Mouse (Mus musculus): ENCODE measurements at regions not wholly inside any gene's neighbourhood (a gene's known extent, or its start where the extent isn't known, plus 50 kb on each side); places are given as distances from the start of the nearest gene placed in this dataset.
"Not testable (repeated sequence)": the region's sequence is repeated elsewhere in the genome, so short reads cannot be mapped to it uniquely, and the experiment has no call there.

DNA sequence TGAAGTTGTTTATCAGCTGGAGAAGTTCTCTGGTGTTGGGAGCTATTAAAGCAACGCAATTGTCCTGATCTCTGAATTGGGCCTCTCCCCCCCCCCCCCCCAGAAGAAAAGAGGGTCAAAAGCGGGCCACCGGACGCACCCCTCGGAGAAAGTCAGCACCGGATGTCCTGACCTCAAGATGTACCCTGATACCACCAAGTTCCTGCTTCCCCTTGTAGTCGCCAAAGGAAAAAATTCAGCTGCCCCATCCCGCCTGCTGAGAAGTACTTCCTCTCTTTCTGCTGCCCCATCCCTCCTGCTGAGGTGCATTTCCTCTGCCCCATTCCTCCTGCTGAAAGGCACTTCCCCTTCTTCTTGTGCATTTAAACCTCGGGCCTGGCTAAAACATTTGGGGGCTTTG is 1191.1 kb upstream of the 1700008P02Rik start:
- H3K4me3 ChIP-seq; intact Hi-C loops (cut with DNase I); H3K27ac ChIP-seq; DNase-seq: not testable (repeated sequence)

DNA sequence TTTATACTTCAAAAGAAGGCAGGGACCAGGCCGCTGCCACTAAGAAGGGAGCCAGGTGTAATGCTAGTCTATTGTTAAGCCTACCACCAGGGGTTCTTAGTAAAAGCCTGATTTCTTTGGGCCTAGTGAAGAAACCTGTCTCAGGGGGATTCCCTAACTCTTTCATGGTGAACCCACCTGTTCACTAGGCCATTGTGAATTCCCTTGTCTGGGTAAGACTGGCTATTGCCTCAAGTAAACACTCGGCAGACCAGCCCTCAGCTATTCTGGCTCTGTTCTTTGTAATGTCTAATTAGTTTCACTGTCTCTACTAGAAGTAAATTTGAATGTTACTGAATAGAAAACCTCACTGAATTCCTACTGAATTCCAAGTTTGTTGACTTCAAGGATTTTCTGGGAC is 1184.9 kb upstream of the 1700008P02Rik start:
- H3K27ac ChIP-seq, DNase-seq, H3K4me3 ChIP-seq: not testable (repeated sequence)
- intact Hi-C loops (cut with DNase I) = loop anchor here (2.0 kb wide), 1 partner anchor 18 kb away; no protein-coding TSS in a partner anchor

DNA sequence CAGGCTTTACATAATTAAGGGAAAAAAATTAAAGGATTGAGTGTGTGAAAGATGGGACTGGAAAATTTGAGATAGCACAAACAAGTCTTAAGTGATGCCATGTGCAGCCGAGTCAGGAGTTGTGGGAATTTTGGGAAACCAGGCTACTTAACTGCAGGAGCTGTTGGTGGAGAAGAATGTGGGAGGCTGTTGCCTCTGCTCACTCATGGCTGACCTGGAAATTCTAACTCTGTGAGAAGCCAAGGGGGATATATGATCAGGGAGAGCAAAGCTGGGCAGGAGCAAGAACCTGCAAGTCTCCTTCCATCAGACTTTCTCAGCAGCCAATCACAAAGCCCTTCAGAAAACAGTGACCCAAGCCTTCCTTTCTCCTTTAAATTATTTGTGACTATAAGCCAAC is 1184.0 kb upstream of the 1700008P02Rik start:
- H3K4me3 ChIP-seq = no peak overlapping the region
- intact Hi-C loops (cut with DNase I) = loop anchor here (2.0 kb wide), 1 partner anchor 17 kb away; no protein-coding TSS in a partner anchor
- no peak overlapping the region for H3K27ac ChIP-seq
- TF ChIP-seq CTCF (IDR thresholded peaks at IDR 0.05) = no peak
- no peak for DNase-seq

DNA sequence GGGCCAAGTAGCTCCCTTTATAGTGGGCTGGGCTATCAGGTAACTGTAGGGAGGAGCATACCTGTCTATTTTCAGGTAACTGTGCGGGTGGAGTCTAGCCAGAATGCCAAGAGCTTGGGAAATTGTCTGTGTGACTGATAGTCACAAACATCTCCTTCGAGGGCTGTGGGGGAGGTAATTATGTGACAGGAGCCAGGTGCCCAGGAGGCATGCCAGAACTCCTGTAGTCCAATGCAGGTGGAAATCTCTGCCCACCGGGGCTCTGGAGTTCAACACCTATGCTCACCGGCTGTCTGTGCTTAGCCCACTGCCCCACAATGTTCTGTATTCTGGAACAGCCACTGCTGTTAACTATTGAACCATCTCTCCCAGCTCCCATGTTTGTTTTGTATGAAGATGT is 1179.2 kb upstream of the 1700008P02Rik start:
- intact Hi-C loops (cut with DNase I) = no loop called here
- Histone ChIP-seq H3K4me3 (no peak overlapping the region), H3K27ac (no peak overlapping the region)
- DNase-seq = no peak
- TF ChIP-seq CTCF (IDR thresholded peaks at IDR 0.05) = no peak

DNA sequence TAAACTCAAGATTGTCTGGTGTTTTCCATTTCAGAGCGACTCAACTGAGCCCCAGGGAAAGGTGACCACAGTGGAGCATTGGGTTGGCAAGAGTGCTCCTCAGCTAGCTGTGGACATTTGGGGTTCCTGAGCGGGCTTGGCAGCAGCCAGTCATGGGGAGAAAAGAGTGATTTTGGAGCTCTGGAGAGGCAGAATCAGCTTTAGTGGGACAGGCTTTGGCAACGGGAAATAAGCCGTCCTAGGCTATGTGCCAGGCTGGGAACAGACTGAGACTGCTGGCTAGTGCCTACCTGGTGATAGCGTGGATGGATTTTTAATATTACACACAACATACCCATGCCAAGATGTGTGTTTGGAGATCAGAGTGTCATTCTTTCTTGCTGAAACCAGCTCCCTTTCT is 1167.4 kb upstream of the 1700008P02Rik start:
- intact Hi-C loops (cut with DNase I) = loop anchor here (2.0 kb wide), 1 partner anchor 17 kb away; no protein-coding TSS in a partner anchor
- H3K27ac ChIP-seq = no peak overlapping the region
- DNase-seq = no peak
- no peak for TF ChIP-seq CTCF (IDR thresholded peaks at IDR 0.05)
- H3K4me3 ChIP-seq = no peak overlapping the region

DNA sequence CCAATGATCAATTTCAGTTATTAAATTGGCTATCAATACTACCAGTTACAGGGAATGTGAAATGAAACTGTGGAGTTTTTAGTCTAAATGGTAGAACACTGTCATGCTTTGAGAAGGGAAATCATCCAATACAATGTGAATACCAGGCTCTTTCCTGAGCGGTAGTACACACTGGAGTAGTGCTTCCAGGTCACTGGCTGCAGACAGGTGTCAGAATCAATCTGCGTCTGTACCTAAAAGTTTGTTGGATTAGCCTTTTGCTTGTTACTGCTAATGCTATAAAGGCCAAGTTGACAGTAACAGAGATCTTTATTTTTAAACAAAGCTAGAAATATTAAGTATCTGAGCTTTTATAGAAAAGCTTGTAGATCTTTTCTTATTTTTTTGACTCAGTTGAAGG is 1164.9 kb upstream of the 1700008P02Rik start:
- TF ChIP-seq CTCF (IDR thresholded peaks at IDR 0.05) = no peak
- Histone ChIP-seq H3K4me3 (no peak overlapping the region), H3K27ac (no peak overlapping the region)
- DNase-seq = no peak
- intact Hi-C loops (cut with DNase I) = no loop called here

DNA sequence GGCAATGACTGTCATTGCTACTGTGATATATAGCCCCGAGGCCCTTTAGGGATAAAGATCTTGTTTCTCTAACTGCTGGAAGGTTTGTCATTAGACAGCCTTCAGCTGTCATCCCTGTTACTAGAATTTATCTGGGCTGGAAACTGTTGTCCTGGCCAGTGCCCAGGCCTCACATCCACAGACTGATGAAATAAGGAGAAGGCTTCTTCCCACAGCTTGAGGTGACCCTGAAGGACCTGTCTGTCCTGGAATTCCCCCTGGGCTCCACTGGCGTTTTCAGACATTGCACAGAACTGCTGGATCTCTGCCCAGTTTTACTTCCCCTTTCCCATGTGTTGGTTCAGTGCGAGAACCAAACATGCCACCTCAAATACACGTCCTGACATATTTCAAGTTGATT is 1135.2 kb upstream of the 1700008P02Rik start:
- DNase-seq = no peak
- no peak overlapping the region for H3K27ac ChIP-seq
- intact Hi-C loops (cut with DNase I) = no loop called here
- H3K4me3 ChIP-seq = no peak overlapping the region
- TF ChIP-seq CTCF (IDR thresholded peaks at IDR 0.05) = no peak

DNA sequence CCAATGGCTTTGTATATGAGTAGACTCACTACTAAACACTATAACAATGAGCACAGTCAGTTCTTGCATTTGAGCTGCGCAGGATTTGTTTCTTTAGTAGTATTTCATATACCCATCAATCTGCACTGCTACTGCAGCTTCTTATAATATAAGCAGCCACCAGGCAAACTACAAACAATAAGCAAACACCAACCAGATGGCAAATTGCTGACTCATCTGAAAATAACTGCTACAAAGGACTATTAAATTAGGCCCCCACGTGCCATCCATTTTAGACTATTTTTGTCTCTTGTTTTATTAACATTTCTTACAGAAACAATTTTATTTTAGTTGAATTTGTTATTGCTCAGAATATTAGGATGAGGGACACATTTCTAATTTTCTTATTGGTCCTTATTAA is 1093.5 kb upstream of the 1700008P02Rik start:
- TF ChIP-seq CTCF (IDR thresholded peaks at IDR 0.05) = no peak
- intact Hi-C loops (cut with DNase I) = no loop called here
- no peak overlapping the region for H3K27ac ChIP-seq
- no peak overlapping the region for H3K4me3 ChIP-seq
- no peak for DNase-seq

DNA sequence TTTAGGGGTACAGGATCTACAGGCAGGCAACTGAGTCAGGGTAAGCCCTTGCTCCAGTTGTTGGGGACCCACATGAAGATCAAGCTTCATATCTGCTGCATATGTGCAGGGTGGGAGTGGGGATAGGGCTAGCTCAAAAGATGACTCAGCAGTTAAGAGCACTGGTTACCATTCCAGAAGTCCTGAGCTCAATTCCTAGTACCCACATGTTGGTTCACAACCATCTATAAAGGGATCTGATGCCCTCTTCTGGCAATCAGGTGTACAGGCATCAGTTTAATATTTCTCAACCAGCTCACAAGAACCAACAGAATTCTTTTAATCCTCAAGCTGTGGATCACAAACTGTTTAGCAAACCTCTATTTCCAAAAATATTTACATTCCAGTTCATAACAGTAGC is 1092.9 kb upstream of the 1700008P02Rik start:
- DNase-seq = no peak
- Histone ChIP-seq H3K4me3 (no peak overlapping the region), H3K27ac (no peak overlapping the region)
- intact Hi-C loops (cut with DNase I) = no loop called here
- TF ChIP-seq CTCF (IDR thresholded peaks at IDR 0.05) = no peak

DNA sequence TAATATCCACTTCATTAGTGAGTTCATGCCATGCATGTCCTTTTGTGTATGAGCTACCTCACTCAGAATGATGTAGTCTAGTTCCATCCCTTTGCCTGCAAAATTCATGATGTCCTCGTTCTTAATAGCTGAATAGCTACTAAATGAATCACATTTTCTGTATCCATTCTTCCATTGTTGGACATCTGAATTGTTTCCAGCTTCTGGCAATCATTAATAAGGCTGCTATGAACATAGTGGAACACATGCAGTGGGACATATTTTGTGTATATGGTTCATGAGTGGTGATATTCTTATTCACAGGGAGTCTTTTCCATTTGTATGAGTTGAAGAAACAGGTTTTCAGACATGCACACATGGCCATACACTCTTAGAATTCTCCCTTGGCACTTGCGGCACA is 1092.2 kb upstream of the 1700008P02Rik start:
- DNase-seq = no peak
- Histone ChIP-seq H3K27ac (no peak overlapping the region), H3K4me3 (no peak overlapping the region)
- intact Hi-C loops (cut with DNase I) = no loop called here
- TF ChIP-seq CTCF (IDR thresholded peaks at IDR 0.05) = no peak

DNA sequence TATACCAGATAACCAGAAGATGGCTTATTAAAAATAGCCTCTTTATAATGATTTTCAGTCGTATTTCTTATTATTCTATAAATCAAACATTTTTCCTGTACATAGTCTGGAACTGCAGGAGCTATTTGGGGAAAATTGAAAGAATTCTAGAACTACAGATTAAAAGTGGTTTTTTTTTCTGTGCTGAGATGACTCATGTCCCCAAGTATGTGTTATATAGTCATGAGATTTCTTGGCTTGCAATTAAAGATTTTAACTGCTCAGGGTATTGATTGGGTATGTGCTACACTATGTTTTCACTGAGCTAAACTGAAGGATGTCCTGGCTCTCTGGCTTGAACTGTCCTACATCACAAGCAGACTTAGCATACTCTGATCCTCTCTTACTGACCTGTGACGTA is 1088.4 kb upstream of the 1700008P02Rik start:
- intact Hi-C loops (cut with DNase I) = no loop called here
- no peak overlapping the region for H3K4me3 ChIP-seq
- no peak for DNase-seq
- no peak for TF ChIP-seq CTCF (IDR thresholded peaks at IDR 0.05)
- H3K27ac ChIP-seq = no peak overlapping the region

DNA sequence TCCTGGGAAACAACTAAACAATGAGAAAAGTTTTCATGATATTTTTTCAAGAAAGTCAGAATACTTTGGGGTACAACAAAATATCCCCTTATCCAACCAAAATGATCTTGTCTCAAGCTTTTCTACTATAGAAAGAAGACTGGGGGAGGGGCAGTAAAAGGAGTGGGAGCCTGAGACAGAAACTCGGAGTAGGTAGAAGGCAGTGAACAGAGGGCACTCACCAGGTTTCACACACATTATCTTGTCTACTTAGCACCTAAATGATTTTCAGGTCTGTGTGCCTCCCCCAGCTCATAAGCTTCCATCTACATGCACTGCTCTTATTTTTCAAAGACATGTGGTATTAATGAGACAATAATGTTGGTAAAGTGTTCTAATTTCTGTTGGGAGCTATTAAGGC is 1063.3 kb upstream of the 1700008P02Rik start:
- no peak for DNase-seq
- intact Hi-C loops (cut with DNase I) = no loop called here
- H3K4me3 ChIP-seq = no peak overlapping the region
- H3K27ac ChIP-seq = no peak overlapping the region
- TF ChIP-seq CTCF (IDR thresholded peaks at IDR 0.05) = no peak

DNA sequence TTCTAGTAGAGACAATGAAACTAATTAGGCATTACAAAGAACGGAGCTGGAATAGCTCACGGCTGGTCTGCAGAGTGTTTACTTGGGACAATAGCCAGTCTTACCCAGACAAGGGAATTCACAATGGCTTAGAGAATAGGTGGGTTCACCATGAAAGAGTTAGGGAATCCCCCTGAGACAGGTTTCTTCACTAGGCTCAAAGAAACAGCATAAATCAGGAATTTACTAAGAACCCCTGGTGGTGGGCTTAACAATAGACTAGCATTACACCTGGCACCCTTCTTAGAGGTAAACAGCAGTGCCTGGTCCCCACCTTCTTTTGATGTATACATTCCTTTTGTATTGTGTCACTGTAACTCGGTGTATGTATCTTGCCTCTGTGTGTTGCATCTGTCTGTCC is 1062.6 kb upstream of the 1700008P02Rik start:
- intact Hi-C loops (cut with DNase I); H3K27ac ChIP-seq; DNase-seq; H3K4me3 ChIP-seq: not testable (repeated sequence)

DNA sequence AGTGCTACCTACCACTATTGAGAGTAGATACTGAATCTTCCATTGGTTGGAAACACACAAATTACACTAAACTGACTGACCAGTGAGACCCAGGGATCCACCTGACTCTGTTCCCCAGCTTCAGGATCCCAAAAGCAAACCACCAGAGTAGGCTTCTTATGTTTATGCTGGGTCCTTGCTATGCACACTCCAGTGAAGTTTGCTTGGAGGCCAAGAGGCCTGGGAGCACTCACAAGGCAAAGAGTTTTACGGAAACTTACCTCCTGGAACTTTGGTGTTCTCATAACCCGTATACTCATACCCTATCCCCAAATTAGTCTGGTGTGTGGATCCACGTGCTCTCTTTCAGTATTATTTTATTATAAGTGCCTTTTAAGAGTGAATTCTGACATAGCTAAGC is 1062.1 kb upstream of the 1700008P02Rik start:
- no peak for DNase-seq

DNA sequence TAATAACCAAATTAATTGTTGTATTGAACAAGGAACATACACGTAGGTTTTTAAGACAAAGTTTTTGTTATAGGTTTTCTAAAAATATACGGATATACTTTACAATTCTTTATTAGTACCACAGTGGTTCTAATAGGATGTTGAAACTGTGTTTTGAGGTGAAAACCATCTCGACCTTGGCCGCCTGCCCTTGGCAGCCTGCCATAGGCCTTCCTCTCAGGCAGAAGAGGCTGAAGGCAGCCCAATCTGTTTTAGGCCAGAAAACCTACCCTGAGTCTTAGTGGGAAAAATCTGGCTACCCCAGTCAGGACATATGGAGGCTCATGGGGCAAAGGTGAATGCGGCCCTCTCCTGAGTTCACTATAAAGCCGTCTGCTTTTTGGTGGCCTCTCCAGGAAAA is 1049.7 kb upstream of the 1700008P02Rik start:
- no peak for TF ChIP-seq CTCF (IDR thresholded peaks at IDR 0.05)
- no peak overlapping the region for H3K27ac ChIP-seq
- no peak for DNase-seq
- intact Hi-C loops (cut with DNase I) = no loop called here
- no peak overlapping the region for H3K4me3 ChIP-seq

More for the DNA sequence above, 1062.1 kb upstream of the 1700008P02Rik start:
- intact Hi-C loops (cut with DNase I) = no loop called here
- no peak overlapping the region for H3K4me3 ChIP-seq
- no peak for TF ChIP-seq CTCF (IDR thresholded peaks at IDR 0.05)
- no peak overlapping the region for H3K27ac ChIP-seq

DNA sequence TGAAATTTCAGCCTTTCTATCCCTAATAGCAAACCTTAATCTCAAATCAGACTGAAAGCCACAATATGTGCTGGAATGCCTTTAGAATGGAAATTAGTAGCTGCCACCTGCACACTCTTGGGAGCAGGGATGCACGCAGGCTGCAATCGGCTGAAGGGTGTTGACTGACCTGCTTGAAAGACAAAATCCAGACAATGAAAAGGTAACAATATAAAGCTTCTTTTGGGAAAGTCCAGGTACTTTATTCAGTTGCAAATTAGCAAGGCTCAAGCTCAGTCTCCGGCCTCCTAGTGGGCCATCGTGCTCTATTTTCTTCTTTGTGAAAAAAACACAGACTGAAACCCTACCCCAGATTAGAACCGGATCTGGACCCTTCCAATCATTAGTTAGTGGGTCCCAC is 1047.6 kb upstream of the 1700008P02Rik start:
- intact Hi-C loops (cut with DNase I); DNase-seq; H3K4me3 ChIP-seq; H3K27ac ChIP-seq: not testable (repeated sequence)

DNA sequence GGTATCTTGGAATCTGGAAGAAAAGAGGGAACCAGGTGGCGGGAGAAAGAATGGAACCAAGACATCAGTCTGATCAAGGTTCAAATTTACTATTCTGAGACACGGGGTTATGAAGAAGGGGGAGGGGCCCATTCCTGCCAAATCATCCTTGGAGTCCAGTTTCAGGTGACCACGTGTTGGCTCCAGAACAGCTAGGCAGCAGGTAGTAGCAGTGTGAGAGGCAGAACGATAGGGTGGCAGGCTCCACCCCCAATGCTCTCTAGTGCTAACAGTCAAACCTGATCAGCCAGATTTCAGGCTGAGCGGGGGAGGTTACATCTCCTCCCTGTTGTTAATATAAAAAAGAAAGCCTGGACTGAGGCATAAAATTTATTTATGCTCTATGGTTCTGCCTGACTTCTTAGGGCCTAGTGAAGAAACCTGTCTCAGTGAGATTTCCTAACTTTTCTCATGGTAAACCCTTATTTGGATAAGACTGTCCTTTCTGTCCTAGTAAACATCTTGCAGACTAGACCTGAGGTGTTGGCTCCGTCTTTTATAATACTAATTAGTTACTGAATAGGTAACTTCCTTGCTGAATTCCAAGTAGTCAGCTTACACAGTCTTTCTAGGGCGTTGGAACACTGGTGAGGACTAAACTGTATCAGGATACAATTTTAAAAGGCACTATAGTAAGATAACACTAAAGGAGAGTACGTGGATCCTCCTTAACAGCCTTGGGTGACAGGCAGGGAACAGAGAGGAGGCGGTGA is 1046.3 kb upstream of the 1700008P02Rik start:
- DNase-seq; intact Hi-C loops (cut with DNase I); H3K4me3 ChIP-seq; H3K27ac ChIP-seq: not testable (repeated sequence)
